Mouse (Mus musculus) intestine, embryonic 16.5 days (tissue): ENCODE measurements at regions not wholly inside any gene's neighbourhood (a gene's known extent, or its start where the extent isn't known, plus 50 kb on each side); places are given as distances from the start of the nearest gene placed in this dataset.

Experiments
- ATAC-seq: fragments of 200-750 bp; cut with Nextera tagmentation; 2 replicates; pipeline ENCODE4 v1.8.0; 2017; ENCODE audit warnings: moderate TSS enrichment, moderate library complexity
- H3K27ac ChIP-seq: fragments of 300-500 bp; sonication (generic); 2 replicates; pipeline ENCODE4 v1.5.1; 2014; ENCODE audit warnings: mild to moderate bottlenecking, low read length
- H3K27me3 ChIP-seq: fragments of 300-500 bp; sonication (generic); replicated peaks from 2 replicates; pipeline ENCODE4 v1.6.1; 2014; ENCODE audit warnings: low read length, control low read depth, mixed read lengths; ENCODE audit not compliant: control insufficient read depth, insufficient read depth
- H3K36me3 ChIP-seq: fragments of 300-500 bp; sonication (generic); 2 replicates; pipeline ENCODE4 v1.6.1; 2014; ENCODE audit warnings: low read length, control low read depth; ENCODE audit not compliant: control insufficient read depth, insufficient read depth
- H3K4me1 ChIP-seq: fragments of 300-500 bp; sonication (generic); 2 replicates; pipeline ENCODE4 v1.6.1; 2014; ENCODE audit warnings: low read length, control low read depth, mixed read lengths; ENCODE audit not compliant: control insufficient read depth, insufficient read depth
- H3K4me2 ChIP-seq: fragments of 300-500 bp; sonication (generic); 2 replicates; pipeline ENCODE4 v1.6.1; 2014; ENCODE audit warnings: low read depth, low read length, control low read depth
- H3K4me3 ChIP-seq: fragments of 300-500 bp; sonication (generic); 2 replicates; pipeline ENCODE4 v1.5.1; 2014; ENCODE audit warnings: mild to moderate bottlenecking, low read length
- H3K9ac ChIP-seq: fragments of 300-500 bp; sonication (generic); 2 replicates; pipeline ENCODE4 v1.6.1; 2014; ENCODE audit warnings: low read depth, low read length
- H3K9me3 ChIP-seq: fragments of 300-500 bp; sonication (generic); 2 replicates; pipeline ENCODE4 v1.6.1; 2016; ENCODE audit warnings: low read length, control low read depth; ENCODE audit not compliant: control insufficient read depth
- WGBS: fragments of 180-500 bp; shearing (Covaris S2); extraction: QIAGEN DNeasy Blood & Tissue Kit; methylation state at CpG from one replicate; pipeline ENCODE4 v1.1.7; 2014; 5-methylcytosine and 5-hydroxymethylcytosine counted together

DNA sequence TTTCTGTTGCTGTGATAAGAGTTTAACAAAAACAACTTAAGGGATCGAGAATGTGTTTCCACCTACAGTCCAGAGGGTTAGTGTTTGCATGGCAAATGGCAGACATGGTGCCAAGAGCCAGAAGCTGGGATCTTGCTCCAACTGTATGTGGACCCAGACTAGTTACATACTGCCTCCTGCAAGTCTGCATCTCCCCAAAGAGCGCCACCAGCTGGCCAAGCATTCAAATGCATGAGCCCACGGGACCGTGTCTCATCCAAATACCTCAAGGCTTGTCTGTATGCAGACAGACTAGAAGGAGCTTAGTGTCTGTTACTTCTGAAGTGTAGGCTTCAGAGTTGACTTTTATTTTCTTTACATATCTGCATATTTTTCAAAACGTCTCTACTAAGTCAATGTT is 85.9 kb upstream of the Pmfbp1 start:
- Histone ChIP-seq H3K4me2 (no peak overlapping the region), H3K9ac (no peak overlapping the region), H3K27me3 (no peaks in the 10 kb centered on the region), H3K36me3 (no peaks in the 10 kb centered on the region), H3K9me3 (no peaks in the 10 kb centered on the region), H3K4me3 (no peak overlapping the region), H3K27ac (no peak overlapping the region), H3K4me1 (no peaks in the 10 kb centered on the region)
- 61% methylated on average over 5 of the region's 5 CpGs for WGBS
- ATAC-seq: no peak

DNA sequence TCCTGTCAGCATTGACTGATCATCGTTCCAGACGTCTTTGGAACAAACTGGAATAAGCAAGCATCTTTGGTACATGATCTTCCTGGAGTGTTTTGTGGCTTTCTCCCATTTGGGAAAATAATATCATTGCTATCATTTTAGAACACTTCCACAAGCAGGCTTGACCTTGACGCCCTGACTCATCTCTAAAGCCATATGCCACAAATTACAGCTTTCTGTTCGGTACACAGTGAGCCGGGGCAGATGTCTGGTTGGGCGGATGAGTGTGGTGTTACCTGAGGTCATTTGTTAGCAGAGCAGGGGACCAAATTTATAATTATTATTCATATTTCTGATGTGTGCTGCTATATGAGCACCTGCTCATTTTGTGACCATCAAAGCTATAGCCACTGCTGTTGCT is 83.3 kb upstream of the Pmfbp1 start:
- Histone ChIP-seq H3K9me3 (no peaks in the 10 kb centered on the region), H3K4me2 (no peak overlapping the region), H3K27ac (no peak overlapping the region), H3K36me3 (no peaks in the 10 kb centered on the region), H3K27me3 (no peaks in the 10 kb centered on the region), H3K4me1 (no peaks in the 10 kb centered on the region), H3K9ac (no peak overlapping the region), H3K4me3 (no peak overlapping the region)
- no peak for ATAC-seq
- 76% methylated on average over 6 of the region's 6 CpGs for WGBS

DNA sequence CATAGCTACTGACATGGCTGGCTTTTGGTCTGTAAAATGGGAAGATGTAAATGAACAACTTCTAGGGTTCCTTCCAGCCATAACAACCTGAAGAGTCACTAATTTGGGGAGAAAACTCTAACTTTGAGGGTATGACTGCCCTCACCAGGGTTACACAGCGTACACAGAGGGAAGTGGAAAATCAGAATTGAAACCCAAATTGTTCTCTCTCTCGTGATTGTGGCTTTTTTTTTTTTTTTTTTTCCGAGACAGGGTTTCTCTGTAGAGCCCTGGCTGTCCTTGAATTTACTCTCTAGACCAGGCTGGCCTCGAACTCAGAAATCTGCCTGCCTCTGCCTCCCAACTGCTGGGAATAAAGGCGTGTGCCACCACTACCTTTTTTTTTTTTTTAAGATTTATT is 80.4 kb upstream of the Pmfbp1 start:
- no peaks in the 10 kb centered on the region for H3K27me3 ChIP-seq
- no peaks in the 10 kb centered on the region for H3K4me1 ChIP-seq
- no peaks in the 10 kb centered on the region for H3K36me3 ChIP-seq
- no peak overlapping the region for H3K4me2 ChIP-seq
- no peak overlapping the region for H3K9ac ChIP-seq
- WGBS: 84% methylated on average over 5 of the region's 5 CpGs
- ATAC-seq: no peak
- no peaks in the 10 kb centered on the region for H3K9me3 ChIP-seq
- H3K4me3 ChIP-seq: no peak overlapping the region
- no peak overlapping the region for H3K27ac ChIP-seq

DNA sequence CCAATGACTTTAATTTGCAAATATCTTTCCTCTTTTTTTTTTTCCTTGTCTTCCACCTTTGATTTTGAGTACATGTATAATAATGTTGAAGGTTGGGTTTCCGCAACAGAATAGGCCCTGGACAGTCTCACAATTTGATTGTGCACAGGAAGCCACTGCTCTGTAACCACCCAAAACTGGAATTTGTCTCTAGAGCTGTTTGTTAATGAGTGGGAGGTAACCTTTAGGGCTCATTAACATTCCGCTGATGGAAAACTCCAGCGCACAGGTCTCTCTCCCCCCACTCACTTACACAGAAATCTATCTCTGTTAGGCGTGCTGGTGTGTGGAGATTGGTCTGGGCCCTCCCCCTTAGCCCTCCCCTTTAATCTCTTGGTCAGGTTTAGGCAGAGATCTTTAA is 78.5 kb upstream of the Pmfbp1 start:
- Histone ChIP-seq H3K27ac (no peak overlapping the region), H3K4me2 (no peak overlapping the region), H3K27me3 (no peaks in the 10 kb centered on the region), H3K4me3 (no peak overlapping the region), H3K9ac (no peak overlapping the region), H3K4me1 (no peaks in the 10 kb centered on the region), H3K36me3 (no peaks in the 10 kb centered on the region), H3K9me3 (no peaks in the 10 kb centered on the region)
- ATAC-seq: no peak
- WGBS: 65% methylated on average over 4 of the region's 4 CpGs

DNA sequence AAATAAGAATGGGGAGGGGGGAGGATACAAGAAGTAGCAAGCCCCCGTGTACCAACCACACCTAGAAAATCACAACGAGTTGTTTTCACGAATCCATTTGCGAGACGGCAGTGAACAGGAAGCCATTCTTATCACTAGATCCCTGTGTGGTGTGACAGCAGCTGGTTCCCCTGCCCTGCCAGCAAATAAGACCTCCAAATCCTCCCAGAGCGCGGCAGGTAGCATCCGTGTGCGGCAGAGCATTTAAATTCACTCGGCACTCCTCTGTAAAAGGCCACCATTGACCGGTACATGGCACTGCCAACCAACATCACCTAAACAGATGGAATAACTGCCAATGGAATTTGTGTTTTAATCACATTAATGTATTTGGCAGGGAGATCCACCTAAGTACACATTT is 77.9 kb upstream of the Pmfbp1 start:
- no peak overlapping the region for H3K4me2 ChIP-seq
- 78% methylated on average over 11 of the region's 11 CpGs for WGBS

DNA sequence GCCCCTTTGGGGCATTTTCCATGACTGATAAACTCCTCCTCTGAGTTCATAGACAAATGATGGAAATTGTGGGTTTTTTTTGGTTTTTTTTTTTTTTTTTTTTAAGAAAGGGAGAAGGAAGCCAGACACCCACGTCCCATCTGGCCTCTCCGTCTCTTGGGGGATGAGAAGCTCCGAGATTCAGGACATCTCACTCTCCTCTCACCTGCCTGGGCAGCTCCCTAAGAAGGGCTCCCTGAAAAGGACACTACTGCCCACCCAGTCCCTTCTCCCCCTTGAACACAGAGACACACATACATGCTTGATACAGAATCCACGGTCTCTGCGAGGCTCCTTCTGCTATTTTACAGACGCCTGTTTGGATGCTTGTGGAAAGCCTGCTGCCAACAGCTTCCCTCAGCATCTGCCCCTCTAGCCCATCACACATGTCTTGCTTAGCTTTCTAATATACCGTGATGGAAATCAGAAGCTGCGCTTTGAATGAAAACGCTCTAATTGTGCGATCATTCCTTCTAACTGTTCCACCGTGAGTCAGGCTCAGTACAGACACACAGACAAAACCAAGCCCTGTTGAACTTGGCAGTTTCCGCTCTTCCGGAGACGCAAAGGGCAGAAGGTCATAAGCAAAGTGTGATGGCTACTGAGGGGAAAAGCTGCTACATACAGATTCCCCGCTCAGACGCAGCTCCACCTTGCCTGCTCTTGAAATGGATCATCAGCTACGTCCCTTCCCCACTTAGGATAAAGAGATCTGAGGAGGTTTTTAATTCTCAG is 77.3 kb upstream of the Pmfbp1 start:
- H3K36me3 ChIP-seq: no peaks in the 10 kb centered on the region
- H3K4me1 ChIP-seq: no peaks in the 10 kb centered on the region
- H3K9me3 ChIP-seq: no peaks in the 10 kb centered on the region
- no peak overlapping the region for H3K4me2 ChIP-seq
- H3K4me3 ChIP-seq: no peak overlapping the region
- no peaks in the 10 kb centered on the region for H3K27me3 ChIP-seq
- H3K9ac ChIP-seq: no peak overlapping the region
- 66% methylated on average over 17 of the region's 17 CpGs for WGBS
- ATAC-seq: no peak
- no peak overlapping the region for H3K27ac ChIP-seq

More for the DNA sequence above, 77.9 kb upstream of the Pmfbp1 start:
- Histone ChIP-seq H3K9me3 (no peaks in the 10 kb centered on the region), H3K9ac (no peak overlapping the region), H3K36me3 (no peaks in the 10 kb centered on the region), H3K4me3 (no peak overlapping the region), H3K4me1 (no peaks in the 10 kb centered on the region), H3K27me3 (no peaks in the 10 kb centered on the region), H3K27ac (no peak overlapping the region)
- ATAC-seq: no peak

DNA sequence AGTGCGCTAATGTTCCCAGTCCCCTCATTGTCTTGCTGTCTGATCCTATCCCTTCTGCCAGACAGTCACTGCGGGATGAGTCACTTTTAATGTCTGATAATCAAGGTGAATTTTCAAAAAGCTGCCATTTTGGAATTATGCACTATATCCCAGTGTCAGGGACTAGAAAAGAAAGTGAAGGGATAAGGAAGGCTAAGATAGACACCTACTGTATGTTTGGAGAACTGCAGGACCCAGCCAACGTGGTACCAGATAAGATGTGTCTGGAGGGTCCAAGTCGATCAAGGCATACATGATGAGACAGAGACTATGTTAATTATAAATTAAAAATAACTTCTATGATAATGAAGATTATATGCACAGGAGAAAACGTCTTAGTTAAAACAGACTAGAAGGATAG is 76.6 kb upstream of the Pmfbp1 start:
- H3K27ac ChIP-seq: no peak overlapping the region

DNA sequence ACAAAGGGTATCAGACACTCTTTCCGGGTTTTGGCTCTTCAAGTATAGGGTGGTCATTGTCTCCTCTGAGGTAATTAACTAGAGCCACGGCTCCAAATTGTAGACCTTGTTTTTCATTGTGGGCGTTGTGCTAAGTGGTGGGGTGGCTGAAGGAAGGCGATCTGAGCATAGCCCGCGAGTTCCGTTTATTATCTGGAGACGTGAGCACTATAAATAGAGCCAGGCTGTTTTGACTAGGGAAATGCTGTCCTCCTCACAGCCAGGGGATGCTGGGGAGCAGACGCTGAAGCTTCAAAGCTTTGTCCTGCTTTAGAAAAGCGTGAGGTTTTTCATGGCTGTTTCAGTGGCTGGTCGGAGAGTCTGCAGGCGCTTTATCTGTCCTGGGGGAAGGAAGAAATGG is 75.9 kb upstream of the Pmfbp1 start:
- no peak for ATAC-seq
- H3K27ac ChIP-seq: no peak overlapping the region
- H3K27me3 ChIP-seq: no peaks in the 10 kb centered on the region
- no peak overlapping the region for H3K4me2 ChIP-seq
- H3K9me3 ChIP-seq: no peaks in the 10 kb centered on the region
- no peaks in the 10 kb centered on the region for H3K36me3 ChIP-seq
- no peak overlapping the region for H3K4me3 ChIP-seq
- no peaks in the 10 kb centered on the region for H3K4me1 ChIP-seq
- no peak overlapping the region for H3K9ac ChIP-seq
- 39% methylated on average over 12 of the region's 12 CpGs for WGBS

More for the DNA sequence above, 76.6 kb upstream of the Pmfbp1 start:
- 36% methylated on average over 5 of the region's 5 CpGs for WGBS
- Histone ChIP-seq H3K9ac (no peak overlapping the region), H3K36me3 (no peaks in the 10 kb centered on the region), H3K4me1 (no peaks in the 10 kb centered on the region), H3K27me3 (no peaks in the 10 kb centered on the region), H3K4me2 (no peak overlapping the region), H3K4me3 (no peak overlapping the region), H3K9me3 (no peaks in the 10 kb centered on the region)
- 0 out of 2 replicates have a peak, but pooled peaks have one; percentile 46 for ATAC-seq

DNA sequence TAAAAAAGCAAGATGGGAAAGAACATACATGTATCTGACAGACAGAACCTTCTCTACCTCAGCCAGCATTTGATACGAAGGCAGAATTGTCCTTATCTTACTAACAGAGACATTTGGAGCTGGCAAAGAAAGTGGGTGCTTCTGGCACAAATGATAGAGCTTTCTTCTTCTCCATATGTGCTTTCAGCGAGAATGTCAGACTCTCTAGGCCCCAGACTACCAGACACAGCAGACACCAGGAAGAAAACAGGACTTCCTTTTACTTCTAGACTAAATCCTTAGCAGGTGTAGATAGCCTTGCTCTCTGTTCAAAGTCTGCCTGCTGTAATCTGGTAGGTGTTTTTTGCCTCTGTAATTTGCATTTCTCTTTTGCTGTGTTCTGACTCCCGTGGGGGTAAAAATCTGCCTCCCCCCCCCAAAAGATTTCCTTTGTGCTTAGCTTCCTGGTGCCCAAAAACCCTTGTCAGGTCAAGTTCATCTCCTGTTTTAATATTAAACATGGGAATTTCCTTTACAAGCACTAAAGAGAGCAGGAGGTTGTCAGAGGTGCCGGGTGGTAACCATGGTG is 74.7 kb upstream of the Pmfbp1 start:
- ATAC-seq: 0 out of 2 replicates have a peak, but pooled peaks have one; percentile 64
- H3K9me3 ChIP-seq: no peaks in the 10 kb centered on the region
- H3K4me2 ChIP-seq: no peak overlapping the region
- no peaks in the 10 kb centered on the region for H3K4me1 ChIP-seq
- H3K27me3 ChIP-seq: no peaks in the 10 kb centered on the region
- 48% methylated on average over 4 of the region's 4 CpGs for WGBS
- no peaks in the 10 kb centered on the region for H3K36me3 ChIP-seq
- H3K4me3 ChIP-seq: no peak overlapping the region
- no peak overlapping the region for H3K27ac ChIP-seq
- H3K9ac ChIP-seq: no peak overlapping the region

DNA sequence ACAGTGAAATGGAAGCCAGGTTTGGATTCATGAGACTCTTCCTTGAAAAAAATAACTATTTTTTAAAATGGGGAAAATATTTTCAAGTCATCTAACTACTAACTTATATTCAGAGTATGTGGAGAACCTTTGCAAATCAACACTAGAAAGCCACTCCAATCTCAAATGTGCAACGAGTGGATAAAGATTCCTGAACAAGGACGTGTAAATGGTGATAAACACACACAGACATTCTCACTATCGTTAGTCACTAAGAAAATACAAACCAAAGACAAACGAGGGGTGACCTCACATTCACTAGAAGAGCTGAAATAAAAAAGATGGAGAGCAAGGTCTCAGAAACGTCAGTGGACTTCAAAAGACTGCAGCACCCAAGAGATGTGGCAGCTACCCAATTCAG is 69.8 kb upstream of the Pmfbp1 start:
- Histone ChIP-seq H3K9me3 (no peaks in the 10 kb centered on the region), H3K4me2 (no peak overlapping the region), H3K36me3 (no peaks in the 10 kb centered on the region), H3K4me1 (no peaks in the 10 kb centered on the region), H3K9ac (no peak overlapping the region), H3K27ac (no peak overlapping the region), H3K27me3 (no peaks in the 10 kb centered on the region), H3K4me3 (no peak overlapping the region)
- no peak for ATAC-seq
- 65% methylated on average over 5 of the region's 5 CpGs for WGBS
